Mouse (Mus musculus) forebrain, embryonic 16.5 days (tissue): ENCODE results near the gene B3gat2. TPM values are rescaled to one million over a fixed set of nuclear protein-coding genes. Genes with fewer than 3 reads are reported as not detected.
A peak's percentile ranks its signal among the peaks of the same experiment; 100 is the strongest.

Experiments used
- ATAC-seq: fragments of 200-750 bp; cut with Nextera tagmentation; 2 replicates; pipeline ENCODE4 v1.8.0; 2017; ENCODE audit warnings: mild to moderate bottlenecking, moderate library complexity
- H3K27ac ChIP-seq: fragments of 300-500 bp; sonication (generic); 2 replicates; pipeline ENCODE4 v1.5.1; 2014; ENCODE audit warnings: low read length, control low read depth
- H3K27me3 ChIP-seq: fragments of 300-500 bp; sonication (generic); replicated peaks from 2 replicates; pipeline ENCODE4 v1.6.1; 2014; ENCODE audit warnings: low read length; ENCODE audit not compliant: control insufficient read depth, insufficient read depth
- H3K36me3 ChIP-seq: fragments of 300-500 bp; sonication (generic); 2 replicates; pipeline ENCODE4 v1.6.1; 2014; ENCODE audit not compliant: control insufficient read depth, insufficient read depth
- H3K4me1 ChIP-seq: fragments of 300-500 bp; sonication (generic); replicated peaks from 2 replicates; pipeline ENCODE4 v1.6.1; 2014; ENCODE audit warnings: low read length; ENCODE audit not compliant: control insufficient read depth, insufficient read depth
- H3K4me2 ChIP-seq: fragments of 300-500 bp; sonication (generic); 2 replicates; pipeline ENCODE4 v1.6.1; 2014; ENCODE audit warnings: mild to moderate bottlenecking, low read length, control low read depth
- H3K4me3 ChIP-seq: fragments of 300-500 bp; sonication (generic); replicated peaks from 2 replicates; pipeline ENCODE4 v1.5.1; 2014; ENCODE audit warnings: mild to moderate bottlenecking, low read length, control low read depth
- H3K9ac ChIP-seq: fragments of 300-500 bp; sonication (generic); replicated peaks from 2 replicates; pipeline ENCODE4 v1.6.1; 2014; ENCODE audit warnings: low read depth, low read length, control low read depth
- H3K9me3 ChIP-seq: fragments of 300-500 bp; sonication (generic); 2 replicates; pipeline ENCODE4 v1.6.1; 2016; ENCODE audit warnings: low read length; ENCODE audit not compliant: control insufficient read depth
- WGBS: fragments of 180-500 bp; shearing (Covaris S2); extraction: QIAGEN DNeasy Blood & Tissue Kit; methylation state at CpG from one replicate; pipeline ENCODE4 v1.1.7; 2014; 5-methylcytosine and 5-hydroxymethylcytosine counted together
- polyA plus RNA-seq: library from polyadenylated mRNA; unstranded; fragments of >200 nt; fragmentation: Nextera tagmentation; extraction: Ambion mirVana; gene quantifications from 2 replicates; pipeline ENCODE4 v1.2.1, GENCODE M21; 2015

The B3gat2 gene
- polyA plus RNA-seq, 1 experiment from 2014 or later: 12.1 TPM

DNA sequence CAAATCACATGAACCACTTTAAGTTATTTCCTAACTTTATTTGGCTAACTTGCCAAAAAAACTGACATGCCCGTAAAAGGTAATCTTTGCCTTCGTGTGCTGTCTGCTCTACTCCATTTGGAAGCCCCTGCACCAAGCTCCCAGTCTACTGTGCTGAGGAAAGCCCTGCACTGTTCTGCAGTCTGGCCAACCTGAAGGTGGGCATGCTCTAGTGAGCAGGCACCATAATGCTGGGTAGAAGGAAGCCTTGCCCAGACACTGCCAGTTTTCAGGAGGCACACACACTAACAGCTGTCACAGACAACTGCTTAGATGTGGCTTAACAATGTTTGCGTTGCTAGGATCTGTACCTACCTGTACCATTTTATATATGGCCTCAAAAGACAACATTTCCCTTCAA is 94.1 kb downstream of the B3gat2 start:
- no peak for ATAC-seq

DNA sequence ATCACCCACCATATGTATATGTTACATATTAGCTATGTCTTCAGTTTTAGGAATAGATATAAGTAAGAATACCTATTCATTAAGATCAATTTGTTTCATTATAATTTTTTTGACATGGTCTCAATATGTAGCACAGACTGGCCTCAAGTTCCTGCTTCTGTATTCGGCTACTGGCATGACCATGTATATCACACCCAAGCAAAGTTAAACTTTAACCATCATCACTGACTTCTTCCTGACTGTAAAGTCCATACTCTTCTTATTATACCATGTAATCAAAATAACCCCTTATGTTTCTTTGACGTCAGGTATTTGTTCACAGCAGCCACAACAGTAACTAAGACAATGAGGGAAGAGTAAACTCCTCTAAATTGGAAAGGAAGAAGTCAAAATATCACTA is 99.4 kb downstream of the B3gat2 start:
- H3K9me3 ChIP-seq: no peaks in the 10 kb centered on the region
- H3K27ac ChIP-seq: no peak overlapping the region
- no peak overlapping the region for H3K4me2 ChIP-seq
- ATAC-seq: no peak
- H3K9ac ChIP-seq: no peak overlapping the region
- H3K36me3 ChIP-seq: peaks cover 8% of the 10 kb centered on the region; the same call in 1 of the 2 replicates
- H3K4me3 ChIP-seq: no peak overlapping the region
- no peaks in the 10 kb centered on the region for H3K27me3 ChIP-seq
- H3K4me1 ChIP-seq: no peaks in the 10 kb centered on the region
- WGBS: 93% methylated on average over 2 of the region's 2 CpGs

More for the DNA sequence above, 94.1 kb downstream of the B3gat2 start:
- H3K36me3 ChIP-seq: peaks cover 12% of the 10 kb centered on the region
- H3K27ac ChIP-seq: no peak overlapping the region
- H3K9ac ChIP-seq: no peak overlapping the region
- no peak overlapping the region for H3K4me3 ChIP-seq
- H3K27me3 ChIP-seq: no peaks in the 10 kb centered on the region
- no peak overlapping the region for H3K4me2 ChIP-seq
- WGBS: 93% methylated on average over 3 of the region's 3 CpGs
- no peaks in the 10 kb centered on the region for H3K9me3 ChIP-seq
- no peaks in the 10 kb centered on the region for H3K4me1 ChIP-seq

DNA sequence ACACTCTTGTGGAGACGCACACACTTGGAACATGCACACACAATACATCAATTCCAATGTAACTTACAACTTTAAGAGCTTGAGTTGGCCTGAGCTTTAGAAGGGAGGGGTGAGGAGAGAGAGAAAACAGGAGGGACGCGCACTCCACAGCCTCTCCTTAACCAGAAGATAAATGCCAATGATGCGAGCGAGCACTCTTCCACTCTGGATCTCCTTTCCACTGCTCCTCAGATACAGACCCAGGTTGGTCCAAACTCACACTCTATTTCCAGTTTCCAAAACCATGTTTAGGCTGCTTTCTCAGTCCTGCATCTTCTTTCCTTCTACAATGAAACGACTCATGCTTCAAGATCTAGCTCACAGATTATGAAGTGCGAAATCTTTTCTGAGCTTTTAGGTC is 104.0 kb downstream of the B3gat2 start:
- H3K36me3 ChIP-seq: no peaks in the 10 kb centered on the region
- WGBS: 95% methylated on average over 7 of the region's 7 CpGs

DNA sequence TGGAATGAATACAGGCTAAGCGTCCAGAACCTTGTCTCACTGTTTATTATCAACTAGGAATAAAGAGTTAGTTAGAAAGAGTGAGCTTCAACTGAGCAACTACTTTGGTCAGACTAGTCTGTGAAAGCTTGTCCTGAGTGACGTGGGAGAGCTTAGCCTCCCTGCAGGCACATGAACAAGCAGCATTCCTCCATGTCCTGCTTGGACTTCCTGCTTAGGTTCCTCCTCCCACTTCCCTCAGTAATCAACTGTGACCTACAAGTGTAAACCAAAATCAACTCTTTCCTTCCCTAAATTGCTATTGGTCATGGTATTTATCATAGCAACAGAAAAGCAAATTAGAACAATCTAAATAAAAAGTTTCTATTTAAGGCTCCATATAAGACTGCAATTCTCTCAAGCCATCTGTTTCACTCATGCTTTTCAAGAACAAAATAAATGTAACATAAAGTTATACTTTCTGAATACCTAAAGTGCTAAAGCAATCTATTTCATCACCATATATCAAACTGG is 105.9 kb downstream of the B3gat2 start:
- no peak overlapping the region for H3K27ac ChIP-seq
- no peak overlapping the region for H3K9ac ChIP-seq
- H3K36me3 ChIP-seq: no peaks in the 10 kb centered on the region
- H3K27me3 ChIP-seq: no peaks in the 10 kb centered on the region
- H3K4me2 ChIP-seq: no peak overlapping the region
- no peaks in the 10 kb centered on the region for H3K4me1 ChIP-seq
- no peaks in the 10 kb centered on the region for H3K9me3 ChIP-seq
- no peak overlapping the region for H3K4me3 ChIP-seq
- WGBS: 39% methylated on average over 2 of the region's 2 CpGs
- no peak for ATAC-seq

More for the DNA sequence above, 104.0 kb downstream of the B3gat2 start:
- H3K9ac ChIP-seq: no peak overlapping the region
- H3K9me3 ChIP-seq: no peaks in the 10 kb centered on the region
- ATAC-seq: no peak
- no peaks in the 10 kb centered on the region for H3K27me3 ChIP-seq
- no peak overlapping the region for H3K4me2 ChIP-seq
- no peak overlapping the region for H3K4me3 ChIP-seq
- H3K27ac ChIP-seq: no peak overlapping the region
- no peaks in the 10 kb centered on the region for H3K4me1 ChIP-seq

DNA sequence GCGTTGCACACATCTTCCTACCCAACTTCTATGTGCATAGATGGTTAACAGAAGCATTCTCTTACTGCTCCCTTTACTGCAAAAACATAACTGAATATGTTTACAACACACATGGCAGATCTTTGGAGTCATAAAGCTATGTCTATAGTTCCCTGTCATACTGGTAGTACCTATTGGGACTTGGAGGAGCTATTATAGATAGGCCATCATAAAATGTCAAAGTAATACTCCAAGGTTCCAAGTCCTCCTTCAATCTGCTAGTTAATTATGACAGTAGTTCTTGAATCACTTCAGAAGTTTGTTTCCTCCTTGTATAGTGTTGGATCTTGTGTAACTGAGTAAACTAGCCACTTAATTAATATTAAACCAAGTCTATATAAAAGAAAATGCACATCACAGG is 110.6 kb downstream of the B3gat2 start:
- no peak overlapping the region for H3K9ac ChIP-seq
- peaks cover 3% of the 10 kb centered on the region; the same call in 1 of the 2 replicates for H3K36me3 ChIP-seq
- 100% methylated on average over 1 of the region's 1 CpGs for WGBS
- no peak overlapping the region for H3K4me3 ChIP-seq
- no peak for ATAC-seq
- no peaks in the 10 kb centered on the region for H3K4me1 ChIP-seq
- H3K4me2 ChIP-seq: no peak overlapping the region
- H3K27me3 ChIP-seq: no peaks in the 10 kb centered on the region
- H3K9me3 ChIP-seq: no peaks in the 10 kb centered on the region
- H3K27ac ChIP-seq: no peak overlapping the region

DNA sequence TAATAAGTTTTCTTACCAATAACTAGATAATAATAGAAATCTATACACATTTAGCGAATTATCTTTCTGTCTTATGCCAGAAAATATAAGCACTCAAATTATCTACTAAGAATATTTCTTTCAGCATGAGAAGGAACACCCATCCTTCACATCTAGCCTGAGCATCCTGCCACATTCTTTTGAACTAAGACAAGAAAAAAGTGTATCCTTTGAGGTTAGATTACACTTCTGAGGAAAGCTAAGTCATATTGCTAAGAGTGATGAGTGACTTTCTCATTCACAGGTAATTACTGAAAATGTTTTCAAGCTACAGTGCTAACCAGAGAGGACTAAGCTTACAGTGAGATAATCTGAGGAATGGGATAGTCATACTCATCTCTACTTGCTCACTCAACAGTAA is 121.1 kb downstream of the B3gat2 start:
- no peak for ATAC-seq
- 97% methylated on average over 1 of the region's 1 CpGs for WGBS

DNA sequence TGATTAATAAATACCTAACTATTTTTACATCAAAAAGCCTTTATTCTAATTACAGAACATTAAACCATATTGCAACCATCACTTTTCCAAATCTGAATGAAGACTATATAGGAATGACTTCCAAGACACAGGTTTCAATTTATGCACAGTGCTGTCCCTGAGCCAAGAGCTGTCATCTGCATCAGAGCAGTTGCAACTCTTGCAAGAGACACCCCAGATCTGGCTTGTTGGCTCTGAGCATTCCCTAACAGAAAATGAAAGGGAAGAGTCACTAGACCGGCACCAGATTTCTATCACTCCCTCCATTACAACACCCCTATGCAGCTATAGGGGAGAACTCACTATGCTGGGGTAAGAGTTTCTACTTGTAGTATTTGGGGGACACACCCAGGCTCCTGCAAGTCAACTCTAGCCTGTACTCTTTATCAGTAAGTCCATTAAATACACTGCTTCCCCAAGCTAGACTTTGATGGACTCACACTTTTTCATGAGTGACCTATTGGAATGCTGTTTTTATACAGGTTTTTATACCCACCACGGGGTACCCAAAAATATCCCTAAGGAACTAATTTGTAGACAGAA is 122.6 kb downstream of the B3gat2 start:
- peak; percentile 85 for ATAC-seq
- Histone ChIP-seq H3K27ac (peak overlapping the region; percentile 57), H3K4me3 (no peak overlapping the region), H3K4me1 (peaks cover 7% of the 10 kb centered on the region), H3K9me3 (no peaks in the 10 kb centered on the region), H3K27me3 (no peaks in the 10 kb centered on the region), H3K36me3 (no peaks in the 10 kb centered on the region), H3K9ac (no peak overlapping the region), H3K4me2 (no peak overlapping the region)
- whole genome bisulfite sequencing: 80% methylated on average over 2 of the region's 2 CpGs

More for the DNA sequence above, 121.1 kb downstream of the B3gat2 start:
- no peak overlapping the region for H3K9ac ChIP-seq
- no peak overlapping the region for H3K4me3 ChIP-seq
- no peak overlapping the region for H3K4me2 ChIP-seq
- no peaks in the 10 kb centered on the region for H3K36me3 ChIP-seq
- H3K9me3 ChIP-seq: no peaks in the 10 kb centered on the region
- H3K27ac ChIP-seq: no peak overlapping the region
- H3K4me1 ChIP-seq: peaks cover 7% of the 10 kb centered on the region
- H3K27me3 ChIP-seq: no peaks in the 10 kb centered on the region

DNA sequence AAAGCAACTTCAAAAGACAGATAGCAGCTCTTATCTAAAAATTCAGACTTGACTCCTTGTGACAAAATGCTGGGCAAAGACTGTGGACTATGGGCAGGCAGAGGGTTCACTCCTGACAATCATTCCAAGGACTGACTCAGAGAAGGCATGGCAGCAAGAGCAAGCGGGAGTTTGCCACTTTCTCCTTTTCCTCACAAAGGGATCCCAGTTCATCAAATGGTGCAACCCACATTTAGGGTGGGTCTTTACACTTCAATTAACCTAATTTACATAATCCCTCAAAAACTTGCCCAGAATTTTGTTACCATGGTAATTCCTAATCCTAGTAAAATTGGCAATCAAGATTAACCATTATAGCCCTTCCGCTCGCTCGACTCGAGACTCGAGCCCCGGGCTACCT is 123.4 kb downstream of the B3gat2 start:
- ATAC-seq: peak; percentile 77
- peaks cover 7% of the 10 kb centered on the region for H3K4me1 ChIP-seq
- no peaks in the 10 kb centered on the region for H3K36me3 ChIP-seq
- no peak overlapping the region for H3K4me2 ChIP-seq
- 24% methylated on average over 7 of the region's 7 CpGs for WGBS
- H3K9me3 ChIP-seq: no peaks in the 10 kb centered on the region
- H3K27ac ChIP-seq: peak overlapping the region; percentile 57
- no peak overlapping the region for H3K4me3 ChIP-seq
- no peaks in the 10 kb centered on the region for H3K27me3 ChIP-seq
- H3K9ac ChIP-seq: no peak overlapping the region

DNA sequence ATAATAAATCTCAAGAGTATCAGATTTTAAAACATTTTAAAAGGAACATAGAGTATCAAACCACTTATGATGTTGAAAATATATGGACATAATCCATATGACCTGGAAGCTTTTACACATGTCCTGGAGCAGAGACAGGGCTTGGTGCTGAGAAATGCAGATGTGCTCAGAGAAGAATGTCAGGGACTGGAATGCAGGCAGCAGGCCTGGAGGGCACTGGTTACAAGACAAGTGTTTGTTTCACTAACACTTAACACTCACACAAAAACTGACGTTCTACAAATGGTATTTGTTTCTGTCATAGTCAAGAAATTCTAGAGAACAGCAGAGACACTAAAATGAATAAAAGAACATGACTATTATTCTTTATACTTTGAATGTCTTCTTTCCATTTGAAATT is 130.5 kb downstream of the B3gat2 start:
- Histone ChIP-seq H3K4me2 (no peak overlapping the region), H3K4me3 (no peak overlapping the region), H3K36me3 (no peaks in the 10 kb centered on the region), H3K27ac (no peak overlapping the region), H3K4me1 (no peaks in the 10 kb centered on the region), H3K27me3 (no peaks in the 10 kb centered on the region), H3K9me3 (no peaks in the 10 kb centered on the region), H3K9ac (no peak overlapping the region)
- 47% methylated on average over 1 of the region's 1 CpGs for WGBS
- no peak for ATAC-seq
